In the genomic region with DNA sequence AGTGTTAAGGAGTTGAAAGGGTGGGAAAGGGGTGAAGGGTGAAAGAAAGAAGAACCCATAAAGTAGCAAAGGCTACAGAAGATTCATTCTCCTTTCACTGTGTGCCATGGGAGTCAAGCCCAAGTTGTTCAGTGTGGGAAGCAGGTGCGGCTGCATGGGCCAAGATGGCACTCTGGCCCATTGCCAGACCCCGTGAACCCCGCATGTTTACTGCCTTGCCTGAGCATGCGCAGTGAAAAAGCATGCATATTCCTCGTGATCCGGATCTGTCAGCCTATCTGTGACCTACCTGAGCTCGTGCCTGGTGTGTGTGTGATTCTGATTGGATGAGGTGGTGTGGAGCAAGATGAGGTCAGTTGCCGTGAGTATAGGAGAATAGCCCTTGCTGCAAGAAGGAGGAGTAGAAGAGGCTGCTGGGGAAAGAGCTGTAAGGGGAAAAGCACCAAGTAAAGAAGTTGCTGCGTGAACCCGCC, we compare ENCODE assay signal across 19 mouse cellular contexts. TPM values are rescaled to one million over a fixed set of nuclear protein-coding genes. Genes with fewer than 3 reads are reported as not detected.
DNase-seq lines count a peak whose midpoint lies in the region; TF ChIP-seq lines count a peak whose summit lies in the region.
"Had no signal": no experiment of that assay in that cellular context is flagged by ENCODE, and none has a peak within 500 bp of the region (broad histone marks: within the 10 kb centered on the region; RNA-seq: fewer than 3 reads in every experiment).

No protein-coding gene starts in this region.

- H3K27ac ChIP-seq in gastrocnemius, adult 2 months = no peak overlapping the region
- H3K27ac ChIP-seq in MEL (ENCODE audit: control insufficient read depth, low read depth, low read length) = peak overlapping the region; percentile 97
- H3K27ac ChIP-seq: hindbrain, embryonic 15.5 days; liver, embryonic 14.5 days had no signal

- peaks cover 5% of the 10 kb centered on the region for H3K79me2 ChIP-seq in MEL (ENCODE audit: control insufficient read depth, insufficient read depth, low read length, poor library complexity)

- no peak for TF ChIP-seq CTCF in gastrocnemius, adult 2 months (IDR thresholded peaks at IDR 0.05)
- no peak for TF ChIP-seq CTCF in MEL (IDR thresholded peaks at IDR 0.05 in 2 of 3, conservative IDR thresholded peaks at IDR 0.05 in 1 of 3; ENCODE audit: control insufficient read depth in 1 of 3, insufficient read depth in 1 of 3, low read depth in 2 of 3, low read length in 3 of 3, poor library complexity in 1 of 3, severe bottlenecking in 1 of 3)

- peak overlapping the region; percentile 96 for H3K9ac ChIP-seq in MEL (ENCODE audit: control insufficient read depth, low read depth, low read length, poor library complexity, severe bottlenecking)
- H3K9ac ChIP-seq: hindbrain, embryonic 15.5 days; liver, embryonic 14.5 days had no signal

- TF ChIP-seq POLR2A in MEL (IDR thresholded peaks at IDR 0.05; ENCODE audit: control insufficient read depth in 1 of 2, insufficient read depth in 1 of 2, low read depth in 1 of 2, low read length in 2 of 2, poor library complexity in 1 of 2) = peak; percentile 63 to 88; a peak in 3 of 4 replicates

- H3K4me1 ChIP-seq in MEL (ENCODE audit: control insufficient read depth in 1 of 2, insufficient read depth in 2 of 2, low read length in 2 of 2) = peaks cover 2 to 16% of the 10 kb centered on the region in 2 experiments
- H3K4me1 ChIP-seq: hindbrain, embryonic 15.5 days had no signal

- no peaks in the 10 kb centered on the region for H3K9me3 ChIP-seq in MEL (replicated peaks; ENCODE audit: insufficient read depth, low read length)
- H3K9me3 ChIP-seq: hindbrain, embryonic 15.5 days had no signal

- H3K4me3 ChIP-seq in gastrocnemius, adult 2 months = peak overlapping the region; percentile 21; the same call in 1 of the 2 replicates
- H3K4me3 ChIP-seq in MEL (ENCODE audit: control insufficient read depth in 1 of 2, insufficient read depth in 1 of 2, low read depth in 2 of 2, low read length in 2 of 2) = peak overlapping the region; percentile 85 to 97
- H3K4me3 ChIP-seq: hindbrain, embryonic 15.5 days; megakaryocyte, embryonic 14.5 days had no signal

- TF ChIP-seq EP300 in MEL (IDR thresholded peaks at IDR 0.05; ENCODE audit: low read depth in 1 of 2, low read length in 2 of 2) = no peak

- no peak for TF ChIP-seq RAD21 in MEL (IDR thresholded peaks at IDR 0.05; ENCODE audit: low read depth, low read length)

- DNase-seq in gastrocnemius, adult 2 months = no peak
- no peak for DNase-seq in gastrocnemius, postnatal 36 days
- peak; percentile 82 for DNase-seq in A20 (ENCODE audit: low read depth, low spot score)
- DNase-seq in MEL (ENCODE audit: low read depth, low spot score) = peak; percentile 87
- DNase-seq in lung, postnatal 25 days (ENCODE audit: low spot score) = peak; percentile 51
- DNase-seq in MN1 (ENCODE audit: low spot score) = no peak
- no peak for DNase-seq in spleen, postnatal 14 days (ENCODE audit: low spot score in 2 of 2)
- DNase-seq: adrenal gland, postnatal 25 days; thymus, adult 2 months had no signal

- intact Hi-C loops in gastrocnemius, adult 2 months (cut with DNase I) = loop anchor here (5.0 kb wide), 1 partner anchor 121 kb away; the partner anchor contains the start of gene Rbpjl
- intact Hi-C loops in gastrocnemius, postnatal 36 days (cut with DNase I) = loop anchor here (5.0 kb wide), 1 partner anchor 121 kb away; the partner anchor contains the start of gene Rbpjl

- no peaks in the 10 kb centered on the region for H3K27me3 ChIP-seq in MEL (ENCODE audit: control insufficient read depth in 1 of 2, insufficient read depth in 2 of 2, low read length in 2 of 2)
- H3K27me3 ChIP-seq: hindbrain, embryonic 15.5 days had no signal

- H3K36me3 ChIP-seq in MEL (ENCODE audit: control insufficient read depth in 1 of 2, insufficient read depth in 2 of 2, low read length in 2 of 2) = peaks cover 0 to 12% of the 10 kb centered on the region in 2 experiments; a peak in 2 of 4 replicates
- H3K36me3 ChIP-seq: hindbrain, embryonic 15.5 days had no signal

TF ChIP-seq in MEL, 35 proteins besides CTCF, POLR2A, EP300 and RAD21:
- TF ChIP-seq MXI1 (IDR thresholded peaks at IDR 0.05; ENCODE audit: low read depth, low read length) (peak; percentile 59), TBP (IDR thresholded peaks at IDR 0.05; ENCODE audit: low read depth, low read length) (peak; percentile 79), MYB (IDR thresholded peaks at IDR 0.05; ENCODE audit: low read depth, low read length) (no peak), NELFE (IDR thresholded peaks at IDR 0.05; ENCODE audit: low read depth, low read length) (peak; percentile 83), ZKSCAN1 (IDR thresholded peaks at IDR 0.05; ENCODE audit: low read depth, low read length) (no peak), MYC (IDR thresholded peaks at IDR 0.05; ENCODE audit: low read depth, low read length) (peak; percentile 99), MAX (IDR thresholded peaks at IDR 0.05; ENCODE audit: low read length) (peak; percentile 92), SIN3A (IDR thresholded peaks at IDR 0.05; ENCODE audit: low read length) (peak; percentile 79), GABPA (IDR thresholded peaks at IDR 0.05; ENCODE audit: low read depth, low read length) (no peak), ZMIZ1 (IDR thresholded peaks at IDR 0.05; ENCODE audit: low read depth, low read length) (peak; percentile 84), GATA1 (IDR thresholded peaks at IDR 0.05; ENCODE audit: low read depth, low read length) (0 out of 2 replicates have a peak, but pooled peaks have one; percentile 20), POLR2AphosphoS2 (IDR thresholded peaks at IDR 0.05; ENCODE audit: low read length) (peak; percentile 87), HCFC1 (IDR thresholded peaks at IDR 0.05; ENCODE audit: low read depth, low read length) (peak; percentile 73), JUND (IDR thresholded peaks at IDR 0.05; ENCODE audit: low read depth, low read length) (no peak), MAFK (IDR thresholded peaks at IDR 0.05; ENCODE audit: borderline replicate concordance, low read depth, low read length) (no peak), ETS1 (IDR thresholded peaks at IDR 0.05; ENCODE audit: low read depth, low read length) (peak; percentile 25; the same call in 1 of the 2 replicates), NRF1 (IDR thresholded peaks at IDR 0.05; ENCODE audit: insufficient read depth, low read depth, low read length, poor library complexity, severe bottlenecking) (peak; percentile 68), USF1 (IDR thresholded peaks at IDR 0.05; ENCODE audit: low read depth, low read length) (peak; percentile 57), MAZ (IDR thresholded peaks at IDR 0.05; ENCODE audit: low read depth, low read length) (no peak), CHD2 (IDR thresholded peaks at IDR 0.05; ENCODE audit: low read length) (peak; percentile 44)

RNA-seq across cellular contexts. Expression of gene Pigt, which starts 26.0 kb away (rescaled TPM):
- total RNA-seq in gastrocnemius, adult 2 months (2021) = 10 to 100 TPM; 27.2 to 33.5 TPM
- total RNA-seq in gastrocnemius, postnatal 36 days (2021) = 10 to 100 TPM; 31.8 to 32.5 TPM
- total RNA-seq in MEL (2012; rRNA removed) = 35.8 and 39.8 TPM in 2 replicates
- 100 to 1,000 TPM in 1 of 2 experiments, not detected in 1; 115 TPM for polyA plus RNA-seq in MEL (2012; ENCODE audit: insufficient read depth in 1 of 2, insufficient read length in 2 of 2, low read depth in 1 of 2, low replicate concordance in 2 of 2, missing spikeins in 1 of 2)

RNA-seq across cellular contexts. Expression of gene Dbndd2, which starts 37.4 kb away (rescaled TPM):
- total RNA-seq in gastrocnemius, adult 2 months (2021) = 10 to 100 TPM; 12.9 to 25.5 TPM
- 10 to 100 TPM; 24.6 to 25.8 TPM for total RNA-seq in gastrocnemius, postnatal 36 days (2021)
- 11.9 and 13.1 TPM in 2 replicates for total RNA-seq in MEL (2012; rRNA removed)
- polyA plus RNA-seq in MEL (2012; ENCODE audit: insufficient read depth in 1 of 2, insufficient read length in 2 of 2, low read depth in 1 of 2, low replicate concordance in 2 of 2, missing spikeins in 1 of 2) = 1 to 10 TPM in 1 of 2 experiments, not detected in 1; 6.9 TPM

RNA-seq across cellular contexts. Expression of gene Wfdc2, which starts 38.9 kb away (rescaled TPM):
- total RNA-seq in gastrocnemius, adult 2 months (2021) = not detected
- under 1 TPM in 1 of 2 experiments, not detected in 1; 0.71 TPM for total RNA-seq in gastrocnemius, postnatal 36 days (2021)
- not detected in 2 replicates for total RNA-seq in MEL (2012; rRNA removed)
- not detected for polyA plus RNA-seq in MEL (2012; ENCODE audit: insufficient read depth in 1 of 2, insufficient read length in 2 of 2, low read depth in 1 of 2, low replicate concordance in 2 of 2, missing spikeins in 1 of 2)
- total RNA-seq: adrenal gland, postnatal 25 days; granulocyte monocyte progenitor cell, adult 5-6 weeks; monocyte, adult 5-6 weeks; neutrophil, adult 5-6 weeks had no signal

RNA-seq across cellular contexts. Expression of gene Trp53tg5, which starts 49.8 kb away (rescaled TPM):
- not detected for total RNA-seq in gastrocnemius, adult 2 months (2021)
- total RNA-seq in gastrocnemius, postnatal 36 days (2021) = not detected
- total RNA-seq in MEL (2012; rRNA removed) = not detected in 2 replicates
- under 1 TPM in 1 of 2 experiments, not detected in 1; 0.13 TPM for polyA plus RNA-seq in MEL (2012; ENCODE audit: insufficient read depth in 1 of 2, insufficient read length in 2 of 2, low read depth in 1 of 2, low replicate concordance in 2 of 2, missing spikeins in 1 of 2)
- total RNA-seq: adrenal gland, postnatal 25 days; granulocyte monocyte progenitor cell, adult 5-6 weeks; left cerebral cortex, postnatal 14 days; monocyte, adult 5-6 weeks; neutrophil, adult 5-6 weeks had no signal
- polyA plus RNA-seq: frontal cortex, adult 2 months; heart, postnatal 0 days; hindbrain, embryonic 15.5 days; kidney, embryonic 16.5 days; liver, embryonic 14.5 days; thymus, adult 2 months had no signal

RNA-seq across cellular contexts. Expression of gene Spint3, which starts 49.9 kb away (rescaled TPM):
- total RNA-seq in gastrocnemius, adult 2 months (2021) = not detected
- not detected for total RNA-seq in gastrocnemius, postnatal 36 days (2021)
- not detected in 2 replicates for total RNA-seq in MEL (2012; rRNA removed)
- not detected for polyA plus RNA-seq in MEL (2012; ENCODE audit: insufficient read depth in 1 of 2, insufficient read length in 2 of 2, low read depth in 1 of 2, low replicate concordance in 2 of 2, missing spikeins in 1 of 2)
- total RNA-seq: adrenal gland, postnatal 25 days; granulocyte monocyte progenitor cell, adult 5-6 weeks; left cerebral cortex, postnatal 14 days; monocyte, adult 5-6 weeks; neutrophil, adult 5-6 weeks had no signal
- polyA plus RNA-seq: frontal cortex, adult 2 months; heart, postnatal 0 days; hindbrain, embryonic 15.5 days; kidney, embryonic 16.5 days; liver, embryonic 14.5 days; thymus, adult 2 months had no signal

Comparison
In these comparisons a context has a peak if more than half of its experiments do, and no peak if none do; other contexts are left out.
1. DNase-seq: peak in A20 (single experiment), MEL (single experiment) and lung, postnatal 25 days (single experiment); none in gastrocnemius, adult 2 months (single experiment), gastrocnemius, postnatal 36 days (0 of 2), MN1 (single experiment) and spleen, postnatal 14 days (0 of 2).